Mouse (Mus musculus): ENCODE data around the gene Dnmt3c. TPM values are rescaled to one million over a fixed set of nuclear protein-coding genes. Genes with fewer than 3 reads are reported as not detected.
"Not testable (repeated sequence)": the region's sequence is repeated elsewhere in the genome, so short reads cannot be mapped to it uniquely, and the experiment has no call there.

Dnmt3c gene
- 1.1 and 1.2 TPM in 2 replicates for polyA plus RNA-seq (2012; rRNA removed)

DNA sequence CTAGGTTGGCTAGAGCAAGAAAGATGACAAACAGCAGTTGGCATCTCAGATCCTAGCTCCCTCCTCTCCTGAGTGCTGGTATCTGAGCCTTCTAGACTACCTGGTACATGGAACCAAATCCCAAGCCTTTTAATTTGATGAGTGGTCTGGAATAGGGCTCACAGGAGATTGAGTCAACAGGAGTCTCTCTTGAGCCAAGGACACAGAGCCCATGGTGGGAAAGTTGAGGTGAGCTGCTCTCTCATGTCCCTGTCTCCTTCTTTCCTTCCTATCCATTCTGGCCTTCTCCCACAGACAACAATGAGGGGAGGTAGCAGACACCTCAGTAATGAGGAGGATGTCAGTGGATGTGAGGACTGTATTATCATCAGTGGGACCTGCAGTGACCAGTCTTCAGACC, at the start of gene Dnmt3c:
TSS of gene Dnmt3c (plus strand) at position 301 of the 400 bp plus-strand sequence.
- TF ChIP-seq CTCF (IDR thresholded peaks at IDR 0.05; ENCODE audit: control insufficient read depth, insufficient read depth, insufficient replicate concordance, low read depth, low read length) (no peak), POLR2A (IDR thresholded peaks at IDR 0.05; ENCODE audit: control insufficient read depth, low read depth, low read length) (no peak)

GRCm38 (mm10) chr2:153648773-153649297, 47.6 kb upstream of the Dnmt3c start:
- H3K27ac ChIP-seq (ENCODE audit: control insufficient read depth, insufficient read depth, low read depth, low read length), result no peak overlapping the region
- peaks cover 14% of the 10 kb centered on the region for H3K4me1 ChIP-seq (ENCODE audit: control insufficient read depth, insufficient read depth, low read length)
- H3K27me3 ChIP-seq (ENCODE audit: control insufficient read depth, insufficient read depth, low read length), result no peaks in the 10 kb centered on the region
- no peaks in the 10 kb centered on the region for H3K36me3 ChIP-seq (ENCODE audit: control insufficient read depth, insufficient read depth, low read length)
- TF ChIP-seq CTCF (IDR thresholded peaks at IDR 0.05; ENCODE audit: control insufficient read depth, insufficient read depth, insufficient replicate concordance, low read depth, low read length) (no peak), POLR2A (IDR thresholded peaks at IDR 0.05; ENCODE audit: control insufficient read depth, low read depth, low read length) (no peak)
- peak overlapping the region; percentile 91 for H3K4me3 ChIP-seq (ENCODE audit: control insufficient read depth, low read depth, low read length)

More for the DNA sequence above, at the start of gene Dnmt3c:
- Histone ChIP-seq H3K27me3 (ENCODE audit: control insufficient read depth, insufficient read depth, low read length) (no peaks in the 10 kb centered on the region), H3K36me3 (ENCODE audit: control insufficient read depth, insufficient read depth, low read length) (no peaks in the 10 kb centered on the region), H3K4me3 (ENCODE audit: control insufficient read depth, low read depth, low read length) (no peak within 1 kb of the TSS), H3K4me1 (ENCODE audit: control insufficient read depth, insufficient read depth, low read length) (peaks cover 3% of the 10 kb centered on the region), H3K27ac (ENCODE audit: control insufficient read depth, insufficient read depth, low read depth, low read length) (no peak within 1 kb of the TSS)

DNA sequence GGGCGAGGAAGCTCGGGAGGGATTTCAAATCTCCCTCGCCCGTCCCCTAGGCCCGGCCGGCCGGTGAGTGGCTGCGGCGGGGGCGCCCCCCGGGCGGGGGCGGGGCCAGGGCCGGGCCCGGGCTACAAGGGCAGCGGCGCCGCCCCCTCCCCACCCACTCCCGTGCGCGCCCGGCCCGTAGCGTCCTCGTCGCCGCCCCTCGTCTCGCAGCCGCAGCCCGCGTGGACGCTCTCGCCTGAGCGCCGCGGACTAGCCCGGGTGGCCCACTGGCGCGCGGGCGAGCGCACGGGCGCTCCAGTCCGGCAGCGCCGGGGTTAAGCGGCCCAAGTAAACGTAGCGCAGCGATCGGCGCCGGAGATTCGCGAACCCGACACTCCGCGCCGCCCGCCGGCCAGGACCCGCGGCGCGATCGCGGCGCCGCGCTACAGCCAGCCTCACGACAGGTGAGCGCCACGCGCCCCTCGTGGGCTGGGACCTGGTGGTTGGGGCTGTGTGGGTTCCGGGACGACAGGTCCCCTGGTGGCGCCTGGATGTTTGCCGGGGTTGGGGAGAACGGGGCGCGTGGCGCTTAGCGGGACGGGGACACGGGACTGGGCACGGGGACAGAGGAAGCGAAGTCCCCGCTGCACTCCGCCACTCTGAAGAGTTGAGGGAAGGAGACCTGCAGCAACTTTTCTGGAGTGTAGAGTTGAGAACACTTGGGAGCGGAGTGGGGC, 47.0 kb upstream of the Dnmt3c start, which contains the start of gene Dnmt3b:
TSS of gene Dnmt3b (plus strand) at position 153 of the 716 bp plus-strand sequence.
- Histone ChIP-seq H3K4me3 (ENCODE audit: control insufficient read depth, low read depth, low read length) (peak within 1 kb of the TSS; percentile 91), H3K27ac (ENCODE audit: control insufficient read depth, insufficient read depth, low read depth, low read length) (peak within 1 kb of the TSS; percentile 2; the same call in 1 of the 2 replicates), H3K36me3 (ENCODE audit: control insufficient read depth, insufficient read depth, low read length) (no peaks in the 10 kb centered on the region), H3K4me1 (ENCODE audit: control insufficient read depth, insufficient read depth, low read length) (peaks cover 14% of the 10 kb centered on the region), H3K27me3 (ENCODE audit: control insufficient read depth, insufficient read depth, low read length) (no peaks in the 10 kb centered on the region)
- TF ChIP-seq CTCF (IDR thresholded peaks at IDR 0.05; ENCODE audit: control insufficient read depth, insufficient read depth, insufficient replicate concordance, low read depth, low read length) (no peak), POLR2A (IDR thresholded peaks at IDR 0.05; ENCODE audit: control insufficient read depth, low read depth, low read length) (no peak)

- peak overlapping the region; percentile 91 for H3K4me3 ChIP-seq (ENCODE audit: control insufficient read depth, low read depth, low read length)
- H3K4me1 ChIP-seq (ENCODE audit: control insufficient read depth, insufficient read depth, low read length), result peaks cover 14% of the 10 kb centered on the region
- no peak for TF ChIP-seq POLR2A (IDR thresholded peaks at IDR 0.05; ENCODE audit: control insufficient read depth, low read depth, low read length)
- no peak for TF ChIP-seq CTCF (IDR thresholded peaks at IDR 0.05; ENCODE audit: control insufficient read depth, insufficient read depth, insufficient replicate concordance, low read depth, low read length)
- peak overlapping the region; percentile 2; the same call in 1 of the 2 replicates for H3K27ac ChIP-seq (ENCODE audit: control insufficient read depth, insufficient read depth, low read depth, low read length)
- no peaks in the 10 kb centered on the region for H3K27me3 ChIP-seq (ENCODE audit: control insufficient read depth, insufficient read depth, low read length)
- no peaks in the 10 kb centered on the region for H3K36me3 ChIP-seq (ENCODE audit: control insufficient read depth, insufficient read depth, low read length)
Measured at GRCm38 (mm10) chr2:153650014-153650687, 46.3 kb upstream of the Dnmt3c start.

- H3K27ac ChIP-seq (ENCODE audit: control insufficient read depth, insufficient read depth, low read depth, low read length), result no peak overlapping the region
- H3K36me3 ChIP-seq (ENCODE audit: control insufficient read depth, insufficient read depth, low read length), result no peaks in the 10 kb centered on the region
- H3K4me3 ChIP-seq (ENCODE audit: control insufficient read depth, low read depth, low read length), result no peak overlapping the region
- peaks cover 14% of the 10 kb centered on the region for H3K4me1 ChIP-seq (ENCODE audit: control insufficient read depth, insufficient read depth, low read length)
- H3K27me3 ChIP-seq (ENCODE audit: control insufficient read depth, insufficient read depth, low read length), result no peaks in the 10 kb centered on the region
- no peak for TF ChIP-seq CTCF (IDR thresholded peaks at IDR 0.05; ENCODE audit: control insufficient read depth, insufficient read depth, insufficient replicate concordance, low read depth, low read length)
- no peak for TF ChIP-seq POLR2A (IDR thresholded peaks at IDR 0.05; ENCODE audit: control insufficient read depth, low read depth, low read length)
Measured at GRCm38 (mm10) chr2:153651681-153652080, 44.8 kb upstream of the Dnmt3c start.

DNA sequence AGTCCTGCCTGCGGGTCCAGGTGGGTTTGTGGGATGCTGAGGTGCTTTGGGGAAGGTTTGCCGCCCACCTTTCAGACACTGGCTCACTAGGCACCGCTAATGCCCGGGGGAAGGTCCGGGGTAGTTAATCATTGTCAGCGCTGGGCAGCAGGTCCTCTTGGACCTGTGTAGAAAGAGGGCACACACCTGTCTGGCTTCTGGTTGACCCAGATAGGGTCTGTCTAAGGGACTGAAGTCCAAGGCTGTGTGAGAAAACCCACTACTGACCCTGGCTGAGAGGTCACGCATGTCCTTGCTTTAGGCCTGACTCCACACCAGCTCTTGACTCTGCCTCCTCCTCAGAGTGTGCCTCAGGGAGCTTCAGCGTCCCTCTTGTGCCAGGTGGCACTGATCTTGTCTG, 38.8 kb upstream of the Dnmt3c start:
- H3K4me1 ChIP-seq (ENCODE audit: control insufficient read depth, insufficient read depth, low read length); H3K27me3 ChIP-seq (ENCODE audit: control insufficient read depth, insufficient read depth, low read length); H3K36me3 ChIP-seq (ENCODE audit: control insufficient read depth, insufficient read depth, low read length); H3K4me3 ChIP-seq (ENCODE audit: control insufficient read depth, low read depth, low read length); H3K27ac ChIP-seq (ENCODE audit: control insufficient read depth, insufficient read depth, low read depth, low read length): not testable (repeated sequence)

DNA sequence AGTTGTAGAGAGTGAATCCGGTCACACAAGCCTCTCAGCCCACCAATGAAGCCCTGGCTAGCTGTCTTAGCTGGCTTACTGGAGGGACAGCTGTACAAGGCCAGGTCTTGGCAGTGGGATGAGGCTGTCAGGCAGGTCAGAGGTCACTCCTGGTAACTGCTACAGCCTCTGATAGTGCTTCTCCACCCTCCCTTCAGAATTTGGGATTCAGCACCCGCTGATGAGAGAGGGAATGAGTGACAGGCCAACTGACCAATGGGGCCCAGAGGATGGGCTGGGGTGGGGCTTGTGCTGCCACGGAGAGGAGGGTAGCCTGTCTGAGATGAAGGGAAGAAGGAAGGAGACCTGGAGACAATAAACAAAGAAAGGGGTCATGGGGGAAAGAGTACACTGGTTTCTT, 35.8 kb upstream of the Dnmt3c start:
- Histone ChIP-seq H3K36me3 (ENCODE audit: control insufficient read depth, insufficient read depth, low read length) (no peaks in the 10 kb centered on the region), H3K4me3 (ENCODE audit: control insufficient read depth, low read depth, low read length) (no peak overlapping the region), H3K27me3 (ENCODE audit: control insufficient read depth, insufficient read depth, low read length) (no peaks in the 10 kb centered on the region), H3K27ac (ENCODE audit: control insufficient read depth, insufficient read depth, low read depth, low read length) (no peak overlapping the region), H3K4me1 (ENCODE audit: control insufficient read depth, insufficient read depth, low read length) (no peaks in the 10 kb centered on the region; the same call in none of the 2 replicates)
- TF ChIP-seq CTCF (IDR thresholded peaks at IDR 0.05; ENCODE audit: control insufficient read depth, insufficient read depth, insufficient replicate concordance, low read depth, low read length), result no peak
- no peak for TF ChIP-seq POLR2A (IDR thresholded peaks at IDR 0.05; ENCODE audit: control insufficient read depth, low read depth, low read length)

Data from testis, adult 2 months (tissue).